Mouse (Mus musculus) liver, adult 2 months (tissue): ENCODE measurements at regions not wholly inside any gene's neighbourhood (a gene's known extent, or its start where the extent isn't known, plus 50 kb on each side); places are given as distances from the start of the nearest gene placed in this dataset.

ENCODE experiments used
- DNase-seq: peaks from one replicate; pipeline ENCODE4 v3.0.0-alpha.2; 2011; ENCODE audit warnings: low read depth, low spot score; ENCODE audit errors: extremely low read depth
- H3K27ac ChIP-seq: fragments of 200-500 bp; replicated peaks from 2 replicates; pipeline ENCODE4 v1.5.1; 2012; ENCODE audit warnings: low read depth, mild to moderate bottlenecking, control low read depth, inconsistent platforms, low read length; ENCODE audit not compliant: insufficient read depth
- H3K27me3 ChIP-seq: fragments of 200-500 bp; 2 replicates; pipeline ENCODE4 v1.6.1; 2012; ENCODE audit warnings: mild to moderate bottlenecking, moderate library complexity, low read length, inconsistent platforms; ENCODE audit not compliant: control insufficient read depth, insufficient read depth
- H3K36me3 ChIP-seq: fragments of 200-500 bp; 2 replicates; pipeline ENCODE4 v1.6.1; 2012; ENCODE audit warnings: low read length, inconsistent platforms; ENCODE audit not compliant: control insufficient read depth, insufficient read depth
- H3K4me1 ChIP-seq: fragments of 200-500 bp; 2 replicates; pipeline ENCODE4 v1.6.1; 2011; ENCODE audit warnings: low read length; ENCODE audit not compliant: control insufficient read depth, insufficient read depth
- H3K4me3 ChIP-seq: fragments of 200-500 bp; 2 replicates; pipeline ENCODE4 v1.5.1; 2011; ENCODE audit warnings: low read depth, mild to moderate bottlenecking, control low read depth, low read length, moderate library complexity; ENCODE audit not compliant: insufficient read depth
- H3K79me2 ChIP-seq: fragments of 200-500 bp; 2 replicates; pipeline ENCODE4 v1.6.1; 2012; ENCODE audit warnings: inconsistent platforms, mild to moderate bottlenecking, low read length, moderate library complexity; ENCODE audit not compliant: control insufficient read depth, insufficient read depth
- H3K9ac ChIP-seq: fragments of 200-500 bp; 2 replicates; pipeline ENCODE4 v1.6.1; 2012; ENCODE audit warnings: low read depth, mild to moderate bottlenecking, control low read depth, inconsistent platforms, low read length
- CTCF ChIP-seq: fragments of 200-500 bp; IDR thresholded peaks from 2 replicates; pipeline ENCODE4 v1.5.1; 2011; ENCODE audit warnings: low read depth, low read length, control low read depth
- POLR2A ChIP-seq: fragments of 200-500 bp; IDR thresholded peaks from 2 replicates; pipeline ENCODE4 v1.6.1; 2011; ENCODE audit warnings: low read length, control low read depth; ENCODE audit not compliant: insufficient read depth; ENCODE audit errors: extremely low read depth
- WGBS: fragments of 180-500 bp; shearing (Covaris S2); methylation state at CpG from one replicate; pipeline ENCODE4 v1.1.7; 2018; 5-methylcytosine and 5-hydroxymethylcytosine counted together

- WGBS = 88% methylated on average over 9 of the region's 9 CpGs
- Histone ChIP-seq H3K79me2 (no peaks in the 10 kb centered on the region), H3K27ac (no peak overlapping the region), H3K4me3 (no peak overlapping the region), H3K36me3 (no peaks in the 10 kb centered on the region), H3K27me3 (0 out of 2 replicates have a peak, but pooled peaks cover 2% of the 10 kb centered on the region), H3K9ac (no peak overlapping the region), H3K4me1 (no peaks in the 10 kb centered on the region)
- TF ChIP-seq CTCF (no peak), POLR2A (no peak)
- DNase-seq = no peak
Measured at GRCm38 (mm10) chr11:114563172-114563571, 105.2 kb upstream of the Rpl38 start.

GRCm38 (mm10) chr11:114554576-114554975 is 113.7 kb upstream of the Rpl38 start:
- TF ChIP-seq CTCF (no peak), POLR2A (no peak)
- no peaks in the 10 kb centered on the region for H3K27me3 ChIP-seq
- no peaks in the 10 kb centered on the region for H3K79me2 ChIP-seq
- DNase-seq = no peak
- WGBS = 56% methylated on average over 5 of the region's 5 CpGs
- no peak overlapping the region for H3K9ac ChIP-seq
- no peaks in the 10 kb centered on the region for H3K4me1 ChIP-seq
- H3K36me3 ChIP-seq = no peaks in the 10 kb centered on the region
- H3K4me3 ChIP-seq = no peak overlapping the region
- no peak overlapping the region for H3K27ac ChIP-seq

- H3K4me1 ChIP-seq = no peaks in the 10 kb centered on the region
- H3K27me3 ChIP-seq = no peaks in the 10 kb centered on the region
- no peak overlapping the region for H3K27ac ChIP-seq
- DNase-seq = no peak
- TF ChIP-seq CTCF = no peak
- no peaks in the 10 kb centered on the region for H3K79me2 ChIP-seq
- no peak overlapping the region for H3K4me3 ChIP-seq
- no peaks in the 10 kb centered on the region for H3K36me3 ChIP-seq
- 61% methylated on average over 13 of the region's 13 CpGs for WGBS
- H3K9ac ChIP-seq = no peak overlapping the region
Measured at GRCm38 (mm10) chr11:114553992-114554391, 114.3 kb upstream of the Rpl38 start.

GRCm38 (mm10) chr11:114552176-114552575 is 116.1 kb upstream of the Rpl38 start:
- no peak for TF ChIP-seq POLR2A
- no peak for TF ChIP-seq CTCF
- no peak for DNase-seq
- Histone ChIP-seq H3K4me3 (no peak overlapping the region), H3K36me3 (no peaks in the 10 kb centered on the region), H3K27me3 (no peaks in the 10 kb centered on the region), H3K4me1 (no peaks in the 10 kb centered on the region), H3K79me2 (no peaks in the 10 kb centered on the region), H3K27ac (no peak overlapping the region), H3K9ac (no peak overlapping the region)
- WGBS = 84% methylated on average over 7 of the region's 7 CpGs

- 78% methylated on average over 4 of the region's 4 CpGs for WGBS
Measured at GRCm38 (mm10) chr11:114551262-114551661, 117.1 kb upstream of the Rpl38 start.

GRCm38 (mm10) chr11:114548658-114549057 is 119.7 kb upstream of the Rpl38 start:
- H3K79me2 ChIP-seq = no peaks in the 10 kb centered on the region
- no peaks in the 10 kb centered on the region for H3K27me3 ChIP-seq
- H3K27ac ChIP-seq = no peak overlapping the region
- DNase-seq = no peak
- TF ChIP-seq CTCF (no peak), POLR2A (no peak)
- H3K36me3 ChIP-seq = no peaks in the 10 kb centered on the region
- H3K4me1 ChIP-seq = no peaks in the 10 kb centered on the region
- 81% methylated on average over 5 of the region's 5 CpGs for WGBS
- no peak overlapping the region for H3K9ac ChIP-seq
- H3K4me3 ChIP-seq = no peak overlapping the region

More at GRCm38 (mm10) chr11:114551262-114551661, 117.1 kb upstream of the Rpl38 start:
- no peak for TF ChIP-seq CTCF
- no peak for TF ChIP-seq POLR2A
- DNase-seq = no peak
- no peaks in the 10 kb centered on the region for H3K4me1 ChIP-seq
- H3K27me3 ChIP-seq = no peaks in the 10 kb centered on the region
- no peaks in the 10 kb centered on the region for H3K79me2 ChIP-seq
- H3K36me3 ChIP-seq = no peaks in the 10 kb centered on the region
- H3K27ac ChIP-seq = no peak overlapping the region
- no peak overlapping the region for H3K4me3 ChIP-seq
- H3K9ac ChIP-seq = no peak overlapping the region
